Mouse (Mus musculus): ENCODE data around the gene Eid3.

The Eid3 gene

GRCm38 (mm10) chr10:82863106-82863680, 3.2 kb upstream of the Eid3 start:
- no peak for DNase-seq

GRCm38 (mm10) chr10:82863827-82864226, 2.6 kb upstream of the Eid3 start:
- DNase-seq = no peak

GRCm38 (mm10) chr10:82866832-82867231, 406 bp downstream of the Eid3 start:
- DNase-seq = no peak

- no peak for DNase-seq
Observed at GRCm38 (mm10) chr10:82868418-82869086, 2.1 kb downstream of the Eid3 start.

GRCm38 (mm10) chr10:82875446-82875845, 9.0 kb downstream of the Eid3 start:
- no peak for DNase-seq

GRCm38 (mm10) chr10:82876076-82876796, 9.8 kb downstream of the Eid3 start:
- peak; percentile 54 for DNase-seq

- DNase-seq = no peak
Observed at GRCm38 (mm10) chr10:82887354-82887753, 20.9 kb downstream of the Eid3 start.

GRCm38 (mm10) chr10:82888576-82888975, 22.1 kb downstream of the Eid3 start:
- no peak for DNase-seq

- DNase-seq = peak; percentile 76
Observed at GRCm38 (mm10) chr10:82889447-82889973, 23.1 kb downstream of the Eid3 start.

- DNase-seq = no peak
Observed at GRCm38 (mm10) chr10:82890936-82891335, 24.5 kb downstream of the Eid3 start.

GRCm38 (mm10) chr10:82891427-82891826, 25.0 kb downstream of the Eid3 start:
- no peak for DNase-seq

- DNase-seq = no peak
Observed at GRCm38 (mm10) chr10:82892442-82893055, 26.1 kb downstream of the Eid3 start.

GRCm38 (mm10) chr10:82893872-82894650, 27.6 kb downstream of the Eid3 start:
- no peak for DNase-seq

GRCm38 (mm10) chr10:82897936-82898335, 31.5 kb downstream of the Eid3 start:
- no peak for DNase-seq

GRCm38 (mm10) chr10:82898893-82899292, 32.5 kb downstream of the Eid3 start:
- DNase-seq = no peak

GRCm38 (mm10) chr10:82899810-82900421, 33.5 kb downstream of the Eid3 start:
- peak; percentile 31 for DNase-seq

GRCm38 (mm10) chr10:82900546-82900945, 34.1 kb downstream of the Eid3 start:
- no peak for DNase-seq

GRCm38 (mm10) chr10:82901436-82901835, 35.0 kb downstream of the Eid3 start:
- peak; percentile 90 for DNase-seq

GRCm38 (mm10) chr10:82908526-82908925, 42.1 kb downstream of the Eid3 start:
- no peak for DNase-seq

GRCm38 (mm10) chr10:82909382-82909781, 43.0 kb downstream of the Eid3 start:
- DNase-seq = peak; percentile 72

- DNase-seq = peak; percentile 23
Observed at GRCm38 (mm10) chr10:82910198-82910597, 43.8 kb downstream of the Eid3 start.

GRCm38 (mm10) chr10:82913238-82913637, 46.8 kb downstream of the Eid3 start:
- no peak for DNase-seq
